Mouse (Mus musculus) hindbrain, embryonic 10.5 days (tissue): Measurements from ENCODE around the gene Actn2. TPM values are rescaled to one million over a fixed set of nuclear protein-coding genes. Genes with fewer than 3 reads are reported as not detected.

Experiments used
- DNase-seq: peaks from one replicate; pipeline ENCODE4 v3.0.0-alpha.2; 2017; ENCODE audit warnings: low spot score
- H3K27ac ChIP-seq: fragments of 300-500 bp; sonication (generic); 2 replicates; pipeline ENCODE4 v1.5.1; 2016; ENCODE audit warnings: mild to moderate bottlenecking, moderate library complexity
- H3K27me3 ChIP-seq: fragments of 300-500 bp; sonication (generic); 2 replicates; pipeline ENCODE4 v1.6.1; 2016; ENCODE audit warnings: mild to moderate bottlenecking; ENCODE audit not compliant: poor library complexity, insufficient read depth, severe bottlenecking
- H3K36me3 ChIP-seq: fragments of 300-500 bp; sonication (generic); 2 replicates; pipeline ENCODE4 v1.6.1; 2016; ENCODE audit warnings: mild to moderate bottlenecking, moderate library complexity
- H3K4me1 ChIP-seq: fragments of 300-500 bp; sonication (generic); replicated peaks from 2 replicates; pipeline ENCODE4 v1.6.1; 2016; ENCODE audit warnings: mild to moderate bottlenecking
- H3K4me3 ChIP-seq: fragments of 300-500 bp; sonication (generic); 2 replicates; pipeline ENCODE4 v1.5.1; 2016; ENCODE audit warnings: mild to moderate bottlenecking, moderate library complexity
- H3K9me3 ChIP-seq: fragments of 300-500 bp; sonication (generic); 2 replicates; pipeline ENCODE4 v1.6.1; 2016; ENCODE audit warnings: mild to moderate bottlenecking, moderate library complexity
- WGBS: fragments of 180-500 bp; shearing (Covaris S2); methylation state at CpG from one replicate; pipeline ENCODE4 v1.1.7; 2016; 5-methylcytosine and 5-hydroxymethylcytosine counted together
- polyA plus RNA-seq: library from polyadenylated mRNA; unstranded; fragments of >200 nt; fragmentation: Nextera tagmentation; extraction: Ambion mirVana; gene quantifications from 2 replicates; pipeline ENCODE4 v1.2.1, GENCODE M21; 2016

The Actn2 gene
- polyA plus RNA-seq, 1 experiment from 2014 or later: 0.93 TPM

DNA sequence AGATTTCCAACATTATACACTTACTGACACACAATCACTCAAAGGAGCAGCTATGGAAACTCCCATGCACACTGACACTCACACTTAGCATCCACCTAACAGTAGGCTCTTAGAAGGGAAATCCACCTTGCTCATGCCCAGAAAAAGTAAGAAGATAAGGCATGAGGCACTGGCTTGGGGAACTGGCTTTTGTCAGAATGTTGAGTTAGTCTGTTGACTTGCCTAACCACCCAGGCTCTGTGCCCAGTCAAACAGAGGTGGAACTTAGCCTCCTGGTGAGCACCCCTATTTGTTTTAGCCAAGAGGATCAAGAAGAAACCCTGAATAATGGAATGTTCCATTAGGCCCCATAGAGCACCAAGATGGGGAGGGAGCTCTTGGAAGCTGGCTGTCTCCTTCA is 1.1 kb downstream of the Actn2 start:
- DNase-seq: no peak

DNA sequence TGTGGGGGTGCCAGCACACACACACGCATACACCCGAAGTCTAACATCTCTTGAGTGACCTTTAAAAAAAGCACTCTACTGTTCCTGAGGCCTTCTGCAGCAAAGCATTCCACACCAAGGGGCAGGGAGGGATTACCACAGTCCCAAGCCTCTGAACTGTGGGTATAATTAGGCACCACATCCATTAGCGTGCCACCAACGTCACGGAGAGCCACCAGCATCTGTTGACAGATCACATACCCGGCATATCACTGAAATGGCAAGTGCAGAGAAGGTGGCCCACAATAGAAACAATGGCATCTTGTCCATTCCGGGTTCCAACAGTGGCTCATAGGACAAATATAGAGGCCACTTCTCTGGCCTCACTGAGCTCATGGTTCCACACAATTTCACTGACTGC is 2.8 kb downstream of the Actn2 start:
- 89% methylated on average over 7 of the region's 7 CpGs for WGBS
- H3K4me3 ChIP-seq: no peak overlapping the region
- no peaks in the 10 kb centered on the region for H3K9me3 ChIP-seq
- H3K4me1 ChIP-seq: peaks cover 10% of the 10 kb centered on the region
- peaks cover 11% of the 10 kb centered on the region for H3K27me3 ChIP-seq
- no peaks in the 10 kb centered on the region for H3K36me3 ChIP-seq
- no peak overlapping the region for H3K27ac ChIP-seq
- DNase-seq: no peak

More for the DNA sequence above, 1.1 kb downstream of the Actn2 start:
- Histone ChIP-seq H3K36me3 (no peaks in the 10 kb centered on the region), H3K27me3 (peaks cover 11% of the 10 kb centered on the region), H3K9me3 (no peaks in the 10 kb centered on the region), H3K4me3 (no peak overlapping the region), H3K27ac (no peak overlapping the region), H3K4me1 (peaks cover 10% of the 10 kb centered on the region)

DNA sequence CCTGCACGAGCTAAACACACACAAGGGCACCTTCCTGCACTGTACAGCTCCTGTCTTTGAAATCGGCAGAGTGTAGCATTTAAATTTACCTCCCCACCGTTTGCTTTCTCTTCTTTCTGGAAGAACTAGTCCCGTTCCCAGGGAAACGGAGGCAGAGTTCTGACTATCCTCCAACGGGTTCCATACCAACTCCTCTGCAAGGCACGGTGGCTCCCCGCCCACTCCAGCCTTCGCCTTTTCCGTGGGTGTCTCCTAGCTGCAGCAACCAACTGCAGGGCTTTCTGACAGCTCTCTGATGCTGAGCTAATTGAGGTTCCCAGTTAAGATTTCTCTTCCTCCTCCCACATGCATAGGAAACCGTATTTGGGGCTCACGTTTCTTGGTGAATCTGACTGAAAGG is 6.5 kb downstream of the Actn2 start:
- 71% methylated on average over 12 of the region's 12 CpGs for WGBS

DNA sequence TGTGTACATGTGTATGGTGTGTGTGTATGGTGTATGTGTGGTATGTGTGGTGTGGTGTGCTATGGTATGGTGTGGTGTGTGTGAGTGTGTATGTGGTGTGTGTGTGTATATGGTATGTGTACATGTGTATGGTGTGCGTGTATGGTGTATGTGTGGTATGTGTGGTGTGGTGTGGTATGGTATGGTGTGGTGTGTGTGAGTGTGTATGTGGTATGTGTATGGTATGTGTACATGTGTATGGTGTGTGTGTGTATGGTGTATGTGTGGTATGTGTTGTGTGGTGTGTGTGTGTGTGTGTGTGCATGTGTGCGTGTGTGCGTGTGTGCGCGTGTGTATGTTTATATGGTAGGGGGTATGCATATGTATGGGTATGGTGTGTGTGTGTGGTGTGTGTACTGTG is 9.0 kb downstream of the Actn2 start:
- Histone ChIP-seq H3K4me3 (no peak overlapping the region), H3K36me3 (no peaks in the 10 kb centered on the region), H3K4me1 (no peaks in the 10 kb centered on the region), H3K27ac (no peak overlapping the region), H3K9me3 (no peaks in the 10 kb centered on the region), H3K27me3 (no peaks in the 10 kb centered on the region)
- WGBS: 98% methylated on average over 5 of the region's 5 CpGs
- no peak for DNase-seq

More for the DNA sequence above, 6.5 kb downstream of the Actn2 start:
- no peak overlapping the region for H3K27ac ChIP-seq
- no peak overlapping the region for H3K4me3 ChIP-seq
- no peak for DNase-seq
- no peaks in the 10 kb centered on the region for H3K4me1 ChIP-seq
- H3K9me3 ChIP-seq: no peaks in the 10 kb centered on the region
- no peaks in the 10 kb centered on the region for H3K27me3 ChIP-seq
- H3K36me3 ChIP-seq: no peaks in the 10 kb centered on the region

DNA sequence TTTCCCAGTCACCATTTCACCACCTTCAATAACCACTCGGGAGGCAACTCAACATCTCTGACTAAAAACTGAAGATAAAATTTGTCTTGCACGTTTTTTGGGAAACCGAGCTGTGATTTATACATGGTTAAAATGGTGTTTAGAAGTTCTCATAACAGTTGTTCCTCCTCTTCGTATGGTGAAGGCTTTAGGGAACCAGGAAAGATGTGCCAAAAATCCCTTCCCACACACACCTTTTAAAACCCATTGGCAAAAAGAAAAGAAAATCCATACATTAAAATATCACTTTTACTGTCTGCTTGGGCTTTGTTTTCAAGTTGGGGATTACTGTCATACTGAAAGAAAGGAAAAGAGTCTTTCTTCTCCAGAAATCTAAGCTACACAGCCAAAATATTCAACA is 12.2 kb downstream of the Actn2 start:
- Histone ChIP-seq H3K9me3 (no peaks in the 10 kb centered on the region), H3K4me3 (no peak overlapping the region), H3K4me1 (no peaks in the 10 kb centered on the region), H3K36me3 (no peaks in the 10 kb centered on the region), H3K27me3 (no peaks in the 10 kb centered on the region), H3K27ac (no peak overlapping the region)
- 87% methylated on average over 4 of the region's 4 CpGs for WGBS
- DNase-seq: no peak

DNA sequence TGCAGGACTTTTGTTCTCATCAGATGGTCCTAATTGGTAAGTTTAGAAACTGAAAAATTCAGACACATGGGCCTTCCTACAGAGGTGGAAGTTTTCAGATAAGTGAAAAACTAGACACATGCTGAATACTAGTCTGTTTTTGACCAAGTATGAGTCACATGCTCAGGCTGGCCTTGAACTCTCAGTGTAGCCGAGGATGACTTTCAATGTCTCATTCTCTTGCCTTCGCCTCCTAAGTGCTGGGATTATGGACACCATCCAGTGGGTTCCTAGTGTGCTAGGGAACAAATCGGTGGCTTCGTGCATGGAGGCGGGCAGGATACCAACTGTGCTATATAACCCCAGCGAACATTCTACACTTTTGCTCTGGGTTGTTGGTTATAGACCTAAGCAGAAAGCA is 13.0 kb downstream of the Actn2 start:
- no peaks in the 10 kb centered on the region for H3K36me3 ChIP-seq
- no peak overlapping the region for H3K4me3 ChIP-seq
- H3K4me1 ChIP-seq: no peaks in the 10 kb centered on the region
- no peaks in the 10 kb centered on the region for H3K27me3 ChIP-seq
- H3K9me3 ChIP-seq: no peaks in the 10 kb centered on the region
- H3K27ac ChIP-seq: no peak overlapping the region
- no peak for DNase-seq
- WGBS: 90% methylated on average over 6 of the region's 6 CpGs

DNA sequence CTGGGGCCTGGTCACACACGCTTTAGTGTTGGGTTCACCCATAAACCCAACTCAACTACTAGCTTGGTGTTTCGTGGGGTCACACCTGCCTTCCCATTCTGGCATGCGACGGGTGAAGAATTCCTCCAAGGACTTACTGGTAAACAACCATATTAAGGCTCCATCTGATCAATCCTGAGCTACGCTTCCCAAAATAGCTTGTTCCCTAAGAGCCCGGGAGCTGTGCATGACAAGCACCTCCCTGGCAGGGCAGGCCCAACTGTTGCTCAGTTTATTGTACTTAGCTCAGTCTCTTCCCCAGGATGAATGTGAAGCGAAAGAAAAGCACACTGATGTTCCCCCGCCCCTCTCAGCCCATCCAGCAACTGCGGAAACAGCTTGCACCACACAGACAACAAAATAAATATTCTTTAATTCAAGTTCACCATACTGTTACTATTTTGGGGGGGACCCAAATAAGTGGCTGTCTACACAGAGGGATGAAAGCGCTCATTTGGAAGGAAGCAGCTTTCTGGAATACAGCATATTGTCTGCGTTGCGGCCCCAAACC is 17.4 kb downstream of the Actn2 start:
- Histone ChIP-seq H3K27me3 (no peaks in the 10 kb centered on the region), H3K4me1 (no peaks in the 10 kb centered on the region), H3K4me3 (no peak overlapping the region), H3K27ac (no peak overlapping the region), H3K9me3 (no peaks in the 10 kb centered on the region), H3K36me3 (no peaks in the 10 kb centered on the region)
- DNase-seq: no peak
- WGBS: 89% methylated on average over 12 of the region's 12 CpGs

DNA sequence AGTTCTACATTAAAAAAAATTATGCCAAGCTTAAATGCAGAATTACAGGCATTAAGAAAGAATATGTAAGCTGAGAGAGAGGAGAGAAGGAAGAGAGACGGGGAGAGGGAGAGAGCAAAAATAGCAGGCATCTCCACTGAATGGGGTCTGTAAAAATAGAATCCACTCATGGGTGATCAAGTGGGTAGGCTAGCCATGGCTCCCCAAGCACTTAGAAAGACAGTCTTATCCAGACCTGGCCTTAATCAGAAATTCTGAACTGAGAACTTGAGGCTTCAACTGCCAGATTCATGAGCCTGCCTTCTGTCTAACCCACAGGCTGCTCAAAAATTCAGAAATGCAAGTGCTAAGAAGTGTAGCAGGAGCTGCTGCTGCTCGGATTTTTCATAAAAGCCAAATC is 20.4 kb downstream of the Actn2 start:
- Histone ChIP-seq H3K9me3 (no peaks in the 10 kb centered on the region), H3K4me1 (no peaks in the 10 kb centered on the region), H3K4me3 (no peak overlapping the region), H3K36me3 (no peaks in the 10 kb centered on the region), H3K27ac (no peak overlapping the region), H3K27me3 (no peaks in the 10 kb centered on the region)
- 82% methylated on average over 2 of the region's 2 CpGs for WGBS
- DNase-seq: no peak

DNA sequence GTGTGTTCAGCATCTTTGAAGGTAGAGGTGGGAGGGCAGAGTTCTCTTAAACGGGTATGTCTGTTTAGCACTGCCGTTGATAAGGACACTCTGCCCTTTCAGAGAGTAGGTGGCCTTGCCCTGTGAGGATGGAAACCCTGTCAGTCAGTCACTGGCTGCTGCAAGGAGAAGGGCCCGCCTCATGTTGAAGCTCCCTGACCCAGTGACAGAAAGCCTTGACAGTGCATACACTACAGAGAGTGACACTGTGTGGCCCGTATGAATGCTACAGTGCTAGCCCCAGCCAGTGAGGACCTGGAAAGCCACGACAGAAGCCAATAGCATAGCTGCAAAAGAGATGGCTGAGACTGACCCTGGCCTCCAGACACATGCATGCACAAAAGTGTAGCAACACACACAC is 22.5 kb downstream of the Actn2 start:
- Histone ChIP-seq H3K9me3 (no peaks in the 10 kb centered on the region), H3K4me1 (no peaks in the 10 kb centered on the region), H3K27ac (no peak overlapping the region), H3K27me3 (no peaks in the 10 kb centered on the region), H3K4me3 (no peak overlapping the region), H3K36me3 (no peaks in the 10 kb centered on the region)
- no peak for DNase-seq
- WGBS: 81% methylated on average over 5 of the region's 5 CpGs

DNA sequence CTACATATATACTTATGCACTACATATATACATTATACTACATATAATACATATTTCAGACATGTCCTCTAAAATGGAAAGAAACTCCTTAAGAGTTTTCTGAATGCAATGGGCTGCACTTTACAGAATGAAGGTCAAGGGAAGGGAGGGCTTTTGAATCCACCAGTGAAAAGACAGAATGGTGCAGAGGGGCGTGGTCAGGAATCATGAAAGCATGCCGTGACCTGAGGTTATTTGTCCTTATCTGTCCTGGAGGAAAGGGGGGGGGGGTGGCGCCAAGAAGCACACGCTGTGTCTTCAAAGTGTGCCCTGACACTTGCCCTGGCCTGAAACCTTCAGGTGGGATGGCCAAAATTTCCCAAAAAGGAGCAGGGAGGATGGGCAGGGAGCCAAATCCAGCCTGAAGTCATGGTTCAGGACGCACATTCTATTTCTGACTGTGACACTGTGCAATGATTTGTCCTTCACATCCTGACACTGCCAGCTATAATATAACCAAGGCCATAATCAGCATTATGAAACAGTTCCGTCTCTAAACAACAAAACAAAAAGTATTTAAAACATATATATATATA is 23.3 kb downstream of the Actn2 start:
- H3K36me3 ChIP-seq: no peaks in the 10 kb centered on the region
- no peaks in the 10 kb centered on the region for H3K27me3 ChIP-seq
- no peak overlapping the region for H3K27ac ChIP-seq
- no peaks in the 10 kb centered on the region for H3K9me3 ChIP-seq
- 79% methylated on average over 6 of the region's 6 CpGs for WGBS
- no peaks in the 10 kb centered on the region for H3K4me1 ChIP-seq
- no peak overlapping the region for H3K4me3 ChIP-seq
- DNase-seq: no peak

DNA sequence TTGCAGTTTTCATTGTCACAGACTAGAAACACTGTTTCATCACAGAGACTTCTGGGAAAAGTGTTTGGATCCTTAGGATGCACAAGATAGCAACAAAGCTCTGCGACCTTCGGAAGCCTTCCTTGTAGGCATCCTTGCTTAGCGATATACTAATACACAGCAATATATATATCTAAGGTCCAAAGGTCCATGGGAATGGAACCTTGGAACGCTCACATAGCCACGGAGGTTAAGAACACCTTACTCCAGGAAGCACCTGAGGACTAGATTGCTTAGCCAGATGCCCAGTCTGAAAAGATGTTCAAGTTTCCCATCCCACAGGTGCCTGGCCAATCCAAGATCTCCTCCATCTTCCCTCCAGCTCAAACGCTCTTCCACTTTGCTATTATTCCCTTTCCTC is 26.4 kb downstream of the Actn2 start:
- WGBS: 90% methylated on average over 6 of the region's 6 CpGs
- no peaks in the 10 kb centered on the region for H3K4me1 ChIP-seq
- no peak overlapping the region for H3K4me3 ChIP-seq
- H3K36me3 ChIP-seq: no peaks in the 10 kb centered on the region
- no peaks in the 10 kb centered on the region for H3K9me3 ChIP-seq
- H3K27me3 ChIP-seq: no peaks in the 10 kb centered on the region
- H3K27ac ChIP-seq: no peak overlapping the region
- no peak for DNase-seq

DNA sequence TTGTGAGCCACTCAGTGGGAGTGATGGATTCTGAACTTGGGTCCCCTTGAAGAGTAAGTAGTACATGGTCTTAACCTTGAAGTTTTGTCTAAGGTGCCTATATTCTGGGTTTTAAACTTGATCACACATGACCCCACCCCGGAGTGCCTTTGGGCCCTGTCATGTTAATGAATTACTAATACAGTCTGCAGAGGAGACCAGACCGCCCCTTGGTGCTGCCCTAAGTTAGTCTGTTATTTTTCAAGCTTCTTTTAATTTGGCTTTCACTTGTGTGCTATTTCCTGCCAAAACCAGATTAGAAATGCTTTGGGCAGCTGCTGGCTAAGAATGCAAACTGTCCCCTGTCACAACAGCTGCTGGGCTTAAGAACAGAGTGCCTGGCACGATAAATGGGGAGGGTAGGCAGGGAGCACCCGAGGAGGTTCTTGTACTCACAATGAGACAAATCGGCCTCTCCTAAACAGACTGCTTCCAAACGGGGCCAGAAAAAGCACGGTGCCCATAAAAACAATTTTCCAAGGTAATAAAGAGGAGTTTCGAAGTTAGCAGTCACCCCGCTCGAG is 28.5 kb downstream of the Actn2 start:
- no peaks in the 10 kb centered on the region; the same call in 1 of the 2 replicates for H3K4me1 ChIP-seq
- H3K9me3 ChIP-seq: no peaks in the 10 kb centered on the region
- no peak for DNase-seq
- no peak overlapping the region for H3K4me3 ChIP-seq
- no peak overlapping the region for H3K27ac ChIP-seq
- H3K27me3 ChIP-seq: no peaks in the 10 kb centered on the region
- WGBS: 89% methylated on average over 10 of the region's 10 CpGs
- H3K36me3 ChIP-seq: no peaks in the 10 kb centered on the region

DNA sequence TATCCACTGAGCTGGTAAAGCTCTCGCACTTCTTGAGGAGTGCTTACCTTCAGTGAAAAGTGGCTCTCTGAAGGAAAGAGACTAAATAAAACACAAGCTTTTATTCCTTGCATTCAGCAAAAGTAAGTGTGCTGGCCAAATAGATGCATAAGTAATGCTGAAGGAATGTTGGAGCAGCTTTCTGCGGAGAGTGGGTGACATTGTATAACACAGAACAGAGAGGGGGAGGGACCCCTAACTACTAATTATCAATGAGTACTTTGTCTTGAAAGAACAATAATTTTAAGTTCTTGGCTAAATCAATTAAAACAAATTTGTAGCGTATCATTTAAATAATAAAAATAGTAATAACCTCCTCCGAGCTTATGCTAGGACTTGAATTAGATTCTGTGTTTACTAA is 29.2 kb downstream of the Actn2 start:
- 92% methylated on average over 4 of the region's 4 CpGs for WGBS
- Histone ChIP-seq H3K27ac (no peak overlapping the region), H3K9me3 (no peaks in the 10 kb centered on the region), H3K27me3 (no peaks in the 10 kb centered on the region), H3K4me1 (no peaks in the 10 kb centered on the region; the same call in 1 of the 2 replicates), H3K4me3 (no peak overlapping the region), H3K36me3 (no peaks in the 10 kb centered on the region)
- DNase-seq: no peak

DNA sequence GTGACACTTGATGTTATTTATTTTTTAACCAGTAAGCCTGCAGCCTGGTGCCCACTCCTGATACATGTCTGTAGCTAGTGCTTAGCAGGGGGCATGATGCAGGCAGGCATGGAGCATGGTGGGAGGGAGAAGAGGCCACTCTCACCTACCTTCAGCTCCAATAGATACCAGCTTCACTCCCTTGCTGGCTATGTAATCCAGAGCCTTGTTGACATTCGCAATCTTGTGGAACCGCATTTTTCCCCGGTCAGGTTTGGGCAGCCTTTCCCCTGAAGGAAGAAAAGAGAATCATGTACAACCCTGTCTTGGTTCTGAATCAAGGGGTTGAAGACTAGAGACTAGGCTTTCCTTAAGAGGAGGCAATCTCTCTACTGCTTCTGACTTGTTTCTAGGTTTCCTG is 31.1 kb downstream of the Actn2 start:
- H3K27ac ChIP-seq: no peak overlapping the region
- 87% methylated on average over 3 of the region's 3 CpGs for WGBS

More for the DNA sequence above, 31.1 kb downstream of the Actn2 start:
- Histone ChIP-seq H3K36me3 (no peaks in the 10 kb centered on the region), H3K9me3 (no peaks in the 10 kb centered on the region), H3K4me3 (no peak overlapping the region), H3K4me1 (no peaks in the 10 kb centered on the region; the same call in 1 of the 2 replicates), H3K27me3 (no peaks in the 10 kb centered on the region)
- DNase-seq: no peak
